Mouse (Mus musculus): Measurements from ENCODE around the gene Mrc2.

DNA sequence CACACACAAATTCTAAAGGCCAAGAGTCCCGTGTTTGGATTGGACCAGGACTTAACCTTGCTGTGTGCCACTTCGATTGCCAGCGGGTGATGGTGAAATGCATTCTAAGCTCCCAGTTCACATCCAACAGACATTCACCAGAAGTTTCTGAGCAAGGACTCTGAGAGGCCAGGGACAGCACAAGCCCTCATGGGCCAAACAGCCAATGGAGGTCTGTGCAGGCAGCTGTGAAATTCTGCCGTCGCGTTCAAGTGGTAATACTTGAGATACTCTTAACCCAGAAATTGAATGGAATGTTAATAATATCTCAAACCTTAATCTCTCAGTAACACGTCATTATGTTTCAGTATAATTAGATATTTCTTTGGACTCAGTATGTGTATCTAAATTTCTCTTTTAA is 17.8 kb downstream of the Mrc2 start:
- TF ChIP-seq POLR2A (IDR thresholded peaks at IDR 0.05; ENCODE audit: control insufficient read depth, low read depth, low read length) (no peak), CTCF (IDR thresholded peaks at IDR 0.05; ENCODE audit: control insufficient read depth, insufficient read depth, insufficient replicate concordance, low read depth, low read length) (no peak)

All from testis, adult 2 months (tissue).